Mouse (Mus musculus): ENCODE measurements at regions not wholly inside any gene's neighbourhood (a gene's known extent, or its start where the extent isn't known, plus 50 kb on each side); places are given as distances from the start of the nearest gene placed in this dataset.

DNA sequence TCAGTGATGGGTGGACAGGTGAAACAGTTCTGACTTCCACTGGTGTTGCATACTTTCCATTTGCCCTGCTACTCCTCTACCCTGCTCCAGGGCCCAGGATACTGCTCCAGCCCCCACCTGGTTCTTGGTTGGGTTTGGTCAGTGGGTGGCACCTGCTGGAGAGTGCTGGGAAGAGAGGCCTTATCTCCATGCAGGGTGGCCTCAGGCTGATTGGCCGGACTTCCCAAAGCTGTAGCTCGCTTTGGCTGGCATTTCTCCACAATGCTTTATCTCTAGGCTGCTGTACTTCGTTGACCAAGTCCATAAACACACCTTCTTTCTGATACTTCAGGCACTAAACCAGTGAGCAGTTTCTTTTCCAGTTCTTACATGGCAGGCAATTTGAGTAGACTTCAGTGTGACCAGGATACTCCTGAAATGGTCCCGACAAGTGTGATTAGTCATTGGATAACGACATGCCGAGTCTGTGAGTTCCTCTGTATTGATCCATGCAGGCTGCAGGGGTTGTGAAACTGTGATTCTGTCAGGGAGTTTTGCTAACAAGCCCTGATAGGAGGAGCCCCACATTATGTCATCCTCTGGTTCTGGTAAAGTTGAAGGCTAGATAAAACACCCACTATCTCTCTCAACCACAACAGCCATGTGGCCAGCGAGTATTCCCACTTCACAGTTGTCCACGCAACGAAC lies 50.1 kb upstream of the Nr5a2 start:
- no peak for DNase-seq (ENCODE audit: low spot score in 2 of 2)
